Mouse (Mus musculus) MEL (cell line): ENCODE measurements at regions not wholly inside any gene's neighbourhood (a gene's known extent, or its start where the extent isn't known, plus 50 kb on each side); places are given as distances from the start of the nearest gene placed in this dataset.

ENCODE experiments used
- DNase-seq: peaks from one replicate; pipeline ENCODE4 v3.0.0; 2011; ENCODE audit warnings: low read depth, low spot score
- H3K27ac ChIP-seq: 2 replicates; pipeline ENCODE4 v1.5.1; 2012; ENCODE audit warnings: low read depth, mild to moderate bottlenecking, control low read depth, low read length, moderate library complexity; ENCODE audit not compliant: control insufficient read depth
- H3K27me3 ChIP-seq, 2 experiments: fragments of 150-350 bp in 1 of 2; sonication (generic) in 1 of 2; 2 replicates each; pipeline ENCODE4 v1.6.1; 2012; ENCODE audit warnings: low read length in 2 of 2, mild to moderate bottlenecking in 2 of 2, improper control_type of control experiment in 1 of 2, moderate library complexity in 1 of 2; ENCODE audit not compliant: insufficient read depth in 2 of 2, control insufficient read depth in 1 of 2
- H3K36me3 ChIP-seq, 2 experiments: 2 replicates each; pipeline ENCODE4 v1.6.1; 2012 to 2014; ENCODE audit warnings: low read length in 2 of 2, improper control_type of control experiment in 1 of 2, inconsistent platforms in 1 of 2, mild to moderate bottlenecking in 1 of 2; ENCODE audit not compliant: insufficient read depth in 2 of 2, control insufficient read depth in 1 of 2
- H3K4me1 ChIP-seq, 2 experiments: fragments of 150-350 bp in 1 of 2; sonication (generic) in 1 of 2; 2 replicates each; pipeline ENCODE4 v1.6.1; 2012; ENCODE audit warnings: low read length in 2 of 2, improper control_type of control experiment in 1 of 2, mild to moderate bottlenecking in 1 of 2; ENCODE audit not compliant: insufficient read depth in 2 of 2, control insufficient read depth in 1 of 2
- H3K4me3 ChIP-seq, 2 experiments: fragments of 150-350 bp in 1 of 2; sonication (generic) in 1 of 2; 2 replicates each; pipeline ENCODE4 v1.5.1; 2012; ENCODE audit warnings: low read depth in 2 of 2, low read length in 2 of 2, mild to moderate bottlenecking in 2 of 2, moderate library complexity in 2 of 2, control low read depth in 1 of 2, improper control_type of control experiment in 1 of 2; ENCODE audit not compliant: control insufficient read depth in 1 of 2, insufficient read depth in 1 of 2
- H3K79me2 ChIP-seq: 2 replicates; pipeline ENCODE4 v1.6.1; 2012; ENCODE audit warnings: mild to moderate bottlenecking, low read length, moderate library complexity; ENCODE audit not compliant: control insufficient read depth, poor library complexity, insufficient read depth
- H3K9ac ChIP-seq: 2 replicates; pipeline ENCODE4 v1.6.1; 2012; ENCODE audit warnings: low read depth, mild to moderate bottlenecking, control low read depth, low read length, moderate library complexity; ENCODE audit not compliant: control insufficient read depth, poor library complexity, severe bottlenecking
- H3K9me3 ChIP-seq: fragments of 150-350 bp; sonication (generic); replicated peaks from 2 replicates; pipeline ENCODE4 v1.6.1; 2012; ENCODE audit warnings: mild to moderate bottlenecking, low read length, improper control_type of control experiment, moderate library complexity; ENCODE audit not compliant: insufficient read depth
- BHLHE40 ChIP-seq: IDR thresholded peaks from 2 replicates; pipeline ENCODE4 v1.6.1; 2012; ENCODE audit warnings: low read depth, mild to moderate bottlenecking, inconsistent platforms, low read length, improper control_type of control experiment, borderline replicate concordance
- CHD2 ChIP-seq: IDR thresholded peaks from 2 replicates; pipeline ENCODE4 v1.6.1; 2011; ENCODE audit warnings: low read length, improper control_type of control experiment
- CTCF ChIP-seq, 3 experiments: IDR thresholded peaks in 2 of 3; conservative IDR thresholded peaks in 1 of 3; 2 replicates each; pipeline ENCODE4 v1.5.1; 2011 to 2012; ENCODE audit warnings: low read length in 3 of 3, low read depth in 2 of 3, mild to moderate bottlenecking in 2 of 3, improper control_type of control experiment in 1 of 3, inconsistent platforms in 1 of 3, mixed read lengths in 1 of 3, moderate library complexity in 1 of 3; ENCODE audit not compliant: control insufficient read depth in 1 of 3, insufficient read depth in 1 of 3, poor library complexity in 1 of 3, severe bottlenecking in 1 of 3
- E2F4 ChIP-seq: IDR thresholded peaks from 2 replicates; pipeline ENCODE4 v1.6.1; 2011; ENCODE audit warnings: low read depth, low read length, improper control_type of control experiment, borderline replicate concordance
- ELF1 ChIP-seq: IDR thresholded peaks from 2 replicates; pipeline ENCODE4 v1.6.1; 2014; ENCODE audit warnings: low read depth, mild to moderate bottlenecking, inconsistent platforms, low read length, improper control_type of control experiment, moderate library complexity
- EP300 ChIP-seq, 2 experiments: IDR thresholded peaks; 2 replicates each; pipeline ENCODE4 v1.6.1; 2011; ENCODE audit warnings: improper control_type of control experiment in 2 of 2, low read length in 2 of 2, low read depth in 1 of 2, mild to moderate bottlenecking in 1 of 2
- ETS1 ChIP-seq: IDR thresholded peaks from 2 replicates; pipeline ENCODE4 v1.6.1; 2012; ENCODE audit warnings: low read depth, mild to moderate bottlenecking, inconsistent platforms, low read length, improper control_type of control experiment, moderate library complexity
- GABPA ChIP-seq: IDR thresholded peaks from 2 replicates; pipeline ENCODE4 v1.6.1; 2012; ENCODE audit warnings: low read depth, mild to moderate bottlenecking, inconsistent platforms, low read length, improper control_type of control experiment, moderate library complexity
- GATA1 ChIP-seq: IDR thresholded peaks from 2 replicates; pipeline ENCODE4 v1.6.1; 2011; ENCODE audit warnings: low read depth, low read length, improper control_type of control experiment
- HCFC1 ChIP-seq: IDR thresholded peaks from 2 replicates; pipeline ENCODE4 v1.6.1; 2012; ENCODE audit warnings: low read depth, mild to moderate bottlenecking, inconsistent platforms, low read length, improper control_type of control experiment, moderate library complexity
- JUND ChIP-seq: IDR thresholded peaks from 2 replicates; pipeline ENCODE4 v1.6.1; 2011; ENCODE audit warnings: low read depth, mild to moderate bottlenecking, improper control_type of control experiment, low read length
- KAT2A ChIP-seq: conservative IDR thresholded peaks from 2 replicates; pipeline ENCODE4 v1.6.1; 2012; ENCODE audit warnings: low read depth, low read length, improper control_type of control experiment, inconsistent platforms
- MAFK ChIP-seq: IDR thresholded peaks from 2 replicates; pipeline ENCODE4 v1.6.1; 2011; ENCODE audit warnings: low read depth, mild to moderate bottlenecking, low read length, improper control_type of control experiment, borderline replicate concordance
- MAX ChIP-seq: IDR thresholded peaks from 2 replicates; pipeline ENCODE4 v1.6.1; 2011; ENCODE audit warnings: low read length, improper control_type of control experiment
- MAZ ChIP-seq: IDR thresholded peaks from 2 replicates; pipeline ENCODE4 v1.6.1; 2012; ENCODE audit warnings: low read depth, mild to moderate bottlenecking, inconsistent platforms, low read length, improper control_type of control experiment
- MEF2A ChIP-seq: IDR thresholded peaks from 2 replicates; pipeline ENCODE4 v1.6.1; 2014; ENCODE audit warnings: low read depth, mild to moderate bottlenecking, inconsistent platforms, low read length, improper control_type of control experiment; ENCODE audit not compliant: poor library complexity, insufficient replicate concordance, severe bottlenecking; ENCODE audit errors: extremely low read depth
- MXI1 ChIP-seq: IDR thresholded peaks from 2 replicates; pipeline ENCODE4 v1.6.1; 2011; ENCODE audit warnings: mild to moderate bottlenecking, low read depth, low read length, improper control_type of control experiment
- MYB ChIP-seq: IDR thresholded peaks from 2 replicates; pipeline ENCODE4 v1.6.1; 2011; ENCODE audit warnings: mild to moderate bottlenecking, low read depth, low read length, improper control_type of control experiment
- MYC ChIP-seq: IDR thresholded peaks from 2 replicates; pipeline ENCODE4 v1.6.1; 2011; ENCODE audit warnings: low read depth, mild to moderate bottlenecking, low read length, improper control_type of control experiment, moderate library complexity
- NELFE ChIP-seq: IDR thresholded peaks from 2 replicates; pipeline ENCODE4 v1.6.1; 2011; ENCODE audit warnings: low read depth, low read length, improper control_type of control experiment
- NRF1 ChIP-seq: IDR thresholded peaks from 2 replicates; pipeline ENCODE4 v1.6.1; 2014; ENCODE audit warnings: low read depth, mild to moderate bottlenecking, inconsistent platforms, low read length, improper control_type of control experiment, moderate library complexity; ENCODE audit not compliant: poor library complexity, insufficient read depth, severe bottlenecking
- POLR2A ChIP-seq, 2 experiments: IDR thresholded peaks; 2 replicates each; pipeline ENCODE4 v1.6.1; 2011 to 2012; ENCODE audit warnings: low read length in 2 of 2, mild to moderate bottlenecking in 2 of 2, control low read depth in 1 of 2, improper control_type of control experiment in 1 of 2, low read depth in 1 of 2, moderate library complexity in 1 of 2; ENCODE audit not compliant: control insufficient read depth in 1 of 2, insufficient read depth in 1 of 2, poor library complexity in 1 of 2
- POLR2AphosphoS2 ChIP-seq: IDR thresholded peaks from 2 replicates; pipeline ENCODE4 v1.6.1; 2011; ENCODE audit warnings: low read length, improper control_type of control experiment
- POLR2AphosphoS5 ChIP-seq: IDR thresholded peaks from 2 replicates; pipeline ENCODE4 v1.6.1; 2012; ENCODE audit warnings: low read depth, borderline replicate concordance, mild to moderate bottlenecking, inconsistent platforms, low read length, moderate library complexity, mixed read lengths
- RAD21 ChIP-seq: IDR thresholded peaks from 2 replicates; pipeline ENCODE4 v1.6.1; 2011; ENCODE audit warnings: mild to moderate bottlenecking, low read depth, low read length, improper control_type of control experiment
- RCOR1 ChIP-seq: IDR thresholded peaks from 2 replicates; pipeline ENCODE4 v1.6.1; 2012; ENCODE audit warnings: low read depth, mild to moderate bottlenecking, inconsistent platforms, low read length, improper control_type of control experiment
- SIN3A ChIP-seq: IDR thresholded peaks from 2 replicates; pipeline ENCODE4 v1.6.1; 2012; ENCODE audit warnings: low read length, improper control_type of control experiment, inconsistent platforms
- SMC3 ChIP-seq: IDR thresholded peaks from 2 replicates; pipeline ENCODE4 v1.6.1; 2011; ENCODE audit warnings: low read depth, low read length, improper control_type of control experiment
- TAL1 ChIP-seq: IDR thresholded peaks from 2 replicates; pipeline ENCODE4 v1.6.1; 2012; ENCODE audit warnings: mild to moderate bottlenecking, inconsistent platforms, low read length, moderate library complexity, mixed read lengths
- TBP ChIP-seq: IDR thresholded peaks from 2 replicates; pipeline ENCODE4 v1.8.0; 2011; ENCODE audit warnings: low read depth, low read length, improper control_type of control experiment
- TCF12 ChIP-seq: IDR thresholded peaks from 2 replicates; pipeline ENCODE4 v1.6.1; 2014; ENCODE audit warnings: low read depth, mild to moderate bottlenecking, inconsistent platforms, low read length, improper control_type of control experiment, moderate library complexity
- USF1 ChIP-seq: IDR thresholded peaks from 2 replicates; pipeline ENCODE4 v1.6.1; 2014; ENCODE audit warnings: low read depth, mild to moderate bottlenecking, inconsistent platforms, low read length, improper control_type of control experiment, moderate library complexity
- ZC3H11A ChIP-seq: IDR thresholded peaks from 2 replicates; pipeline ENCODE4 v1.6.1; 2012; ENCODE audit warnings: low read depth, mild to moderate bottlenecking, inconsistent platforms, low read length, improper control_type of control experiment
- ZKSCAN1 ChIP-seq: IDR thresholded peaks from 2 replicates; pipeline ENCODE4 v1.6.1; 2012; ENCODE audit warnings: low read depth, mild to moderate bottlenecking, inconsistent platforms, low read length, improper control_type of control experiment, moderate library complexity
- ZMIZ1 ChIP-seq: IDR thresholded peaks from 2 replicates; pipeline ENCODE4 v1.6.1; 2012; ENCODE audit warnings: low read depth, mild to moderate bottlenecking, inconsistent platforms, low read length, improper control_type of control experiment, moderate library complexity
- ZNF384 ChIP-seq: IDR thresholded peaks from 2 replicates; pipeline ENCODE4 v1.6.1; 2012; ENCODE audit warnings: low read depth, mild to moderate bottlenecking, inconsistent platforms, low read length, improper control_type of control experiment

DNA sequence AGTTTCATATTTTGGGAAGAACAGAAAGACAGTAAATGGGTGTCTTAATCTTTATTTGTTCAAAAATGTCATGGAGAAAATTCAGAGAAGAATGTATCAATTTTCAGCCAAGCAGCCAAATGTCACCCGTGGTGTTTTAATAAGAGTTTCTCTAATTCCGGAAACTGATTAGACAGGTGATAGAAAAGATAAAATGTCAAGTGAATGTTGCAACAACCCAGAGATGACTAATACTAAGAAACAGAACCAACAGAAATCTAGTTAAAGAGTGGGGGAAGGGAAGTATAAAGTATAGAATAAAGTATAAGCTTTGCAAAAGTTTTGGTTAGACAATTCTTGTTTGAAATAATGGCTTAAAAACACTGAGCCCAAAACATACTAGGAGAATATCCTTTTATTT is 79.9 kb upstream of the St8sia4 start (continued):
- TF ChIP-seq USF1 (no peak), MAZ (no peak), HCFC1 (no peak), ETS1 (peak; percentile 98)

DNA sequence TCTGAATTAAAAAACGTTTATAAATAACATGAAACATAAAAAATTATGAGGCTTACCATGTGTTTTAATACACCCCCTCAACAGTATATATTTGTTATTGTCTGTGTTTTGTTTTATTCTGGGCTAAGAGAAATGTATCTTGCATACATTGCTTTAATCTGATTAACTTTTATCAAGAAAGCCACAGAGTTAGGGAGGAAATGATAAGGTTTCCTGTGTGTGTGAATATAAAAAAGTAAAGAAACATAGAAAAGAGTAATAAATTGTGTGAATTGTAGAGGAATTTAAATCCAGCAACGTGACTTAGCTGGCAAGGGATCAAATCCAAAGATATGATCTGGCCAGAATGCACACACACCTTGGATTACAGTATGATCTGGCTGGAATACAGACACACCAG is 77.1 kb upstream of the St8sia4 start:
- Histone ChIP-seq H3K4me3 (no peak overlapping the region), H3K27ac (no peak overlapping the region), H3K79me2 (no peaks in the 10 kb centered on the region), H3K4me1 (peaks cover 22 to 48% of the 10 kb centered on the region in 2 experiments), H3K27me3 (no peaks in the 10 kb centered on the region), H3K9me3 (no peaks in the 10 kb centered on the region), H3K9ac (no peak overlapping the region), H3K36me3 (peaks cover 0 to 39% of the 10 kb centered on the region in 2 experiments; a peak in 2 of 4 replicates)
- DNase-seq = no peak
- TF ChIP-seq CHD2 = no peak
- peak; percentile 78 for TF ChIP-seq TCF12
- TF ChIP-seq TBP = no peak
- TF ChIP-seq EP300 (IDR thresholded peaks at IDR 0.05; ENCODE audit: low read depth in 1 of 2, low read length in 2 of 2) = peak; percentile 71 to 72
- TF ChIP-seq KAT2A = no peak
- TF ChIP-seq NRF1 = no peak
- TF ChIP-seq MXI1 = no peak
- no peak for TF ChIP-seq TAL1
- TF ChIP-seq USF1 = peak; percentile 26; the same call in 1 of the 2 replicates
- no peak for TF ChIP-seq MAX
- no peak for TF ChIP-seq CTCF (IDR thresholded peaks at IDR 0.05 in 2 of 3, conservative IDR thresholded peaks at IDR 0.05 in 1 of 3; ENCODE audit: control insufficient read depth in 1 of 3, insufficient read depth in 1 of 3, low read depth in 2 of 3, low read length in 3 of 3, poor library complexity in 1 of 3, severe bottlenecking in 1 of 3)
- TF ChIP-seq MYC = no peak
- no peak for TF ChIP-seq ZC3H11A
- TF ChIP-seq ETS1 = no peak
- no peak for TF ChIP-seq POLR2A (IDR thresholded peaks at IDR 0.05; ENCODE audit: control insufficient read depth in 1 of 2, insufficient read depth in 1 of 2, low read depth in 1 of 2, low read length in 2 of 2, poor library complexity in 1 of 2)
- TF ChIP-seq MEF2A = no peak
- TF ChIP-seq ELF1 = no peak
- TF ChIP-seq E2F4 = no peak
- no peak for TF ChIP-seq ZMIZ1
- TF ChIP-seq NELFE = no peak
- TF ChIP-seq RAD21 = no peak
- TF ChIP-seq JUND = no peak
- TF ChIP-seq HCFC1 = no peak
- TF ChIP-seq SIN3A = no peak
- no peak for TF ChIP-seq BHLHE40
- TF ChIP-seq POLR2AphosphoS5 = no peak
- TF ChIP-seq ZNF384 = 0 out of 2 replicates have a peak, but pooled peaks have one; percentile 27
- no peak for TF ChIP-seq POLR2AphosphoS2
- TF ChIP-seq MYB = no peak
- TF ChIP-seq MAFK = no peak
- no peak for TF ChIP-seq SMC3
- no peak for TF ChIP-seq MAZ
- peak; percentile 85 for TF ChIP-seq GATA1
- TF ChIP-seq GABPA = no peak
- no peak for TF ChIP-seq ZKSCAN1
- peak; percentile 46; the same call in 1 of the 2 replicates for TF ChIP-seq RCOR1
